Mouse (Mus musculus) left cerebral cortex, adult 18-20 months (tissue): ENCODE results near the gene Foxs1. TPM values are rescaled to one million over a fixed set of nuclear protein-coding genes. Genes with fewer than 3 reads are reported as not detected.

Experiments used
- DNase-seq, 2 experiments: peaks; one replicate each; pipeline ENCODE4 v3.0.0; 2021 to 2022; ENCODE audit warnings: low spot score in 2 of 2, mixed read lengths in 1 of 2
- total RNA-seq, 2 experiments: library from RNA; stranded (reverse); gene quantifications; 2 replicates each; pipeline ENCODE4 v1.2.3; 2021

The Foxs1 gene
- total RNA-seq, 2 experiments from 2014 or later = 0.46 to 0.68 TPM

DNA sequence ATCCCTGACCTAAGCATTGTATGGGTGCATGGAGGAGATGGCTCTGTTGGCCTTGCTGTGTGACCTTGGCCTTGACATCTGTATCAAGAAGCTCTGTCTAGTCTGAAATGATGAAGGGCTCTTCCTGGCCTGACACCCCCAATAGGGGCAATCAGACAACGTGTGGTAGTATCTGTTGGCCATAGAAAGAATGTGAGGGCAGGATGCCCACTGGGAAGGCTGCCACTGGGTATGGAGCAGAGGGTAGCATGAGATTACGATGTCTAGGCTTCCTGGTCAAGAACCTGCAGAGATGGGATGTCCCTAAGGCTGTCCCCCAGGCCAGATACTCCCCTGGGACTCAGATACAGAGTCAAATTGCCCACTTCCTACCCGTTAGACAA, 4.0 kb downstream of the Foxs1 start:
- no peak for DNase-seq

DNA sequence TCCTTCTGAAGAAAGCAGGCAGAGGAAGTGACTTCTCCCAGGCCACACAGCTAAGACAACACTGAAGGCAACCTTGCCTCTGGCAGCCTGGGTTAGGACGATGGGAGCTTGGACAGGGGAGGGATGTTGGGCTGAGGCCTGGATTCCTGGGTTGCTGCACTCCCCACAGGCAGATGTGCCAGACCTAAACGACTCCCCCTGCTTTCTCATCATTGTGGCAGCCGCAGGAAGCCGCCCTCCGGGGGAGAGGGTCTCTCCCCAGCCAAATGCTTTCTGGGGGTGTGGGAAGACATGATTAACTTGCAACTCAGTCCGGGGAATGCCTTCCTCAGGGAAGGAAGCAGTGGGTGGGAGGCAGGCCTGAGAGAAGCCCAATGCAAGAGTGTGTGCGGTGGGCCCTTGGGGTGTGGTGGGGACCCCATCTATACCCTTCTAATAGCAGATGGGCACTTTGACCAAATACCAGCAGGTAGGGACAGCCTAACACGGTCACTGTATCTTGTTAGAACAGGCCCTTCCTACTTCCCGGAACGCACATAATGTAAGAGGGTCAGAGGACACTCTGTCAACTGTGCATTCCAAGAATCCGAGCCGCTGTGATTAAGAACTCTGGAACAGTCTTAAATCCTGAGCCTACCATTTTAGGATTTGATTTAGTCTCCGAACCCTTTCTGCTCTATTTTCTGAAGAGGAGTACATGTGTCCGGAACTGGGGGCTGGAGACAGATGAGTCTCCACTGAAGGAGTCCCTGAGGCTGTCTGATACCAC, 4.6 kb downstream of the Foxs1 start:
- DNase-seq = no peak

DNA sequence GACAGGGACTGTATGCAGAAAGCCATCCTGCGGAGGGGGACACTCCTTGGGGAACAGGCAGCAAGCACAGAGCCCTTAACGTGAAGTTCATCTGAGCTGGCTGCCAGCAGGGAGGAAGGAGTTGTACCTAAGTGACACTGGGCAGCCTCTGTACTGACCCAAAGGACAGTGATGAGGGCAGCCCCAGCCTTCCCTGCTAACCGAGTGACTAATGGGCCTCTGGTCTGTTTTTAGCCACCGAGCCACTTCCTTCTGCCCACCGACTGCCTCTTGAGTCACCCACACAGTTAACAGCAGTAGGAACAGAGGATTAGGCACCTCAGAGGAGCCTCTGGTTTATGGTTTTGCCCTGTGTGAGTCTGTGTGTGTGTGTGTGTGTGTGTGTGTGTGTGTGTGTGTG, 5.6 kb downstream of the Foxs1 start:
- DNase-seq = no peak

DNA sequence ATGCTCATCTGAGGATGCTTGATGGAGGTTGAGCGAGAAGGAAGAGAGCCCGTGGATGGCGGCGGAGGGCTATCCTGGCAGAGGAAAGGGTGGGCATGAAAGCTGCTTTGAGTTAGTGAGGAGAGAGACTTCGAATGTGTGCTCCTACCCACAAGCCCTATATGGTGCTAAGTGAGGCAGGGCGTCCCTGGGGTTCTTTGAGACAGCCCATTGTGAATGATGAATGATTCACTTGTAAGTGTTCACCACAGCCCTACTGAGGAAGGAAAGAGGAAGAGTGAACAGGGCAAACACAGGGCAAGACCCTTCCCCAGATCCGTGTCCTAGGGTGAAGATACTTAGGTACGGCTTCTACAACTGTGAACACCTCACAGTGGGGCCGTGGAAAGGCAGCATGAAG, 6.1 kb downstream of the Foxs1 start:
- DNase-seq = no peak

DNA sequence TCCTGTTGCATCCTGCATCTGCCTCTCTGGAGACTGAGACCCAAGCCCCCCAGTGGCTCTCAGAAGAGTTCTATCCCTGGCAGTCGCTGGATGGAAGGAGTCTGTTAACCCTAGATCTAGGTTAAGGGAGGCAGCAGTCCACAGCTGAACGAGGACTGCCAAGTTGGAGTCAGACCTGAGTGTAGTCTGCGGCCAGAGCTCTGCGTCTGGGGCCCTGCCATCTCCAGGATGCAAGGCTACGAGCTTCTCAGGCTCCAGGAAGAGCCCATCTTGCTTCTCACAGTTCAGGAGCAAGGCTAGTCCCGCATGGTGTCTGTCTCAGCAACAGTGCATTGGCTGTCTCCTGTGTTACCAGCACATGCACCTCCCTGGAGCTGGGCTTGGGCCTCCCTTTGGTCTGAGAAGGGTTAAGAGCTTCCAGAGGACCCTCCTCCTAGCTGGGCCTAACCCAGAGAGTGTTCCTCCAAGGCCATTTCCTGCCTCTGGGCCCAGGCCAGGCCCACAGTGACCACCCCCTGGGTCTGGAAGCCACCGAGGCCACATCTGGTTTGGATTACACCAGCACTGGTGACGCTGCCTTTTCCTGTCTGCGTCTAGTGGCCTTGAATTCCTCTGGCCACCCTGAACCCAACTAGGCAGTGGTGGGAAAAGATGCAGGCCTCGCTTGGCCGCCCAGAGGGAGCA, 7.7 kb downstream of the Foxs1 start:
- no peak for DNase-seq

DNA sequence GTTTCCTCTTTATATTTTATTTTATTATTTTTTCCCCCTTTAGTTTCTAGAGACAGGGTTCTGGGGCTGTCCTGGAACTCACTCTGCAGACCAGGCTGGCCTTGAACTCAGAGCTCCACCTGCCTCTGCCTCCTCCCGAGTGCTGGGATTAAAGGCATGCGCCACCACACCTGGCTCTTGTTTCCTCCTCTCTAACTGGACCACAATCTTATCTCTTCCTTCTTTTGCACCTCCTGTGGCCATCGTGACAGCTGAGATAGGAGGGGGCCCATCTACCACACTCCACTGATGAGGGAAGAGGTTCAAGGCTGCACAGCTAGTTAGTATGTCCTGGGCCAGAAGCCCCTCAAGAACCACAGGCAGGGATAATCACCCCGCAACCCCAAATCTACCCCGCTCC, 8.5 kb downstream of the Foxs1 start:
- DNase-seq = no peak

DNA sequence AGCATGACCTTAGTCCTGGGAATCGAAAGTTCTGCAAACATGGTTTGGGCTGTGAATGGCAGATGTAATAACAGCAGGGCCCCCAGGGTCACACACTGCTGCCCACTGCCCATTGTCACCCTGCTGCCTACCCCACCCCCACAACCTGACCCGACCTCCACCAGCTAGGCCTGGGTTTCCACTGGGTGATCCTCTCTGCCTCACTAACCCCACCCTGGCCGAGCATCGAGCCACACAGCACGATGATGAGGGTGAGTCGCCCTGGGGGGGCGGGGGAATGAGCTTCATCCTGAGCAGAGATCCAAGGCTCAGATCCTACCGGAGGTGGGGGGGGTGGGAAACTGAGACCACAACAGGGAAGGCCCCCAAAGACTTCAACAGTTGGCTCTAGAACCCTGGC, 8.9 kb downstream of the Foxs1 start:
- DNase-seq = no peak

DNA sequence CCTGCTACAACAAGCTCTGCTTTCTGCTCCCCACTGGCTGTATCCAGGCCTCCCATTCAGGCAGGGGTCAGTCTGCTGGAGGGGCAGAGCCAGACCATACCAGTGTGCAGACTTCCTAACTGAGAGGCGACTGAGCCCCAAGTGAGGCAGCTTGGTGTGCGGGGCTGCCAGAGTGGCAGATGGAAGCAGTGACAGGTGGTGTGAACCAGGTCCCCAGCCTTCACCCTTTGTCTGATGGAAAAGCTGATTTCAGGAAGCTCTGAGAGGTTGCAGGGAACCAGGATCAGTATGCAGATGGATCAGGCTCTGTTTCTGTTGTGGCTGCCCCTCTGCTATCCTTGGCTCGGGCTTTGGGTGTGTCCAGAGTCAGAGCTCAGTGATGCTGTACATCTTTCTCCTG, 9.4 kb downstream of the Foxs1 start:
- no peak for DNase-seq

DNA sequence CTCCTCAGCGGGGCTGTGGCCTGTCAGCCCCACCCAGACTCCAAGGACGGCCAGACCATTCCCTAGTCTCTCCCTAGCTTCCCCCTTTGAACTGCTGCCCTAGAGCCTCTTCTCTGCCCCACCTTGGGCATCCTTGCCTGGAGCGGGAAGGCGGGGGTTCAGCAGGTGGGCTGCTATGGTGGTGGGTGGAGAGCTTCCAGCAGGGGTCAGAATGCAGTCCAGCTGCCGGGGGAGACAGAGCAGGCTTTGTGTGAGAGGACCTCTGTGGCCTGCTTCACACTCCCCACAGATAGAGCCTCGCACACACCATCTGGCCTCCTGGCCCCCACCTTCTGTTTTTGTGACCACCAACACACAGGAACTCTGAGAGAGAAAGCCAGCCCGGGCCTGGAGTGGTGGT, 10.6 kb downstream of the Foxs1 start:
- no peak for DNase-seq

DNA sequence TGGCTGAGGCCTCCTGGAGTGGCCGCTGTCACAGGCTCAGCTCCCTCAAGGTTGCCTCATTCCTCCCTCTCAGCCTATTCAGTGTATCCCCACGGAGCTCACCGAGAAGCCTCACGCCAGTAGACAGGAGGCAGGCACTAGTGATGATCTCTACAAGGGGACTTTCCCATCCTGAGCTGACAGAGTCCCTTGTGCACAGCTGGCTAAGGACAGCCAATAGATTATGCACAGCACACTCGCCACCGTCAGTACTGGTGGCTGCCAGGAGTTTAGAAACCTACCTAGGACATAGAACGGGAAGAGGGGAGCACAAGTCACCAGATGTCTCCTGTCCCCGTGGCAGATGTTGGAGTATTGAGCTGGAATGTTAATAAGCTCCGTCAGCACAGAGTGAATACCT, 15.3 kb downstream of the Foxs1 start:
- DNase-seq = no peak

DNA sequence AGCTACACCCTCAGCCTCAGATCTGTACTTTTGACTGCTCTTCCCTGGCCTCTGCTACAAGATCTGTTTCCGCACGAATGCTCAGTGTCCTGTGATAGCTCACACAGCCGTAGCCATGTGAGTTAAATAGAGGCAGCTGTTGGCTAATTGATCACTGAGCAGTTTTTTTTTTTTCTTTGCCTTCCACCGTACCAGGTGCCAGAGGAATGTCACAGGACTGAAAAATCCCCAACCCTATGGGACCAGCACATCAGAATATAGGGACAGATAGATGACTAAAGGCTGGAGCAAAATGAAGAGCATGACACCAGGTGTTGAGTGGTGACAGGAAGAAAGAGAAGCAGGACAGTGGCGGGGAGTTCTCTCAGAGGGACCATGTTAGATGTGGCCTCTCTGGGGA, 16.9 kb downstream of the Foxs1 start:
- no peak for DNase-seq

DNA sequence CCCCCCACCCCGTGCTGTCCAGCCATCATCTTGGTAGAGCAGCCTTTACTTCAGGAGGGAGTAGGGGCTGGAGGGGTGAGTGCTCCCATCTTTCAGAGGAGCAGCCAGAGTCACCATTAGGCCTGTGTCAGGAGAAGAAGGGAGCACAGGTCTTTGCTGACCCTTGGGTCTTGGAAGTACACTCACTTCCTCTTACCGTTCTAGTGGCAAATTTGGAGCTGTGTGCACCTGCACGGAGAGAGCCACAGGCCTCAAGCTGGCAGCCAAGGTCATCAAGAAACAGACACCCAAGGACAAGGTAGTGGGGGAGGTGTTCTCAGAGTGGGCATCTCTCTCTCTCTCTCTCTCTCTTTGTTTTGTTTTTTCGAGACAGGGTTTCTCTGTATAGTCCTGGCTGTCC, 17.6 kb downstream of the Foxs1 start:
- DNase-seq = no peak

DNA sequence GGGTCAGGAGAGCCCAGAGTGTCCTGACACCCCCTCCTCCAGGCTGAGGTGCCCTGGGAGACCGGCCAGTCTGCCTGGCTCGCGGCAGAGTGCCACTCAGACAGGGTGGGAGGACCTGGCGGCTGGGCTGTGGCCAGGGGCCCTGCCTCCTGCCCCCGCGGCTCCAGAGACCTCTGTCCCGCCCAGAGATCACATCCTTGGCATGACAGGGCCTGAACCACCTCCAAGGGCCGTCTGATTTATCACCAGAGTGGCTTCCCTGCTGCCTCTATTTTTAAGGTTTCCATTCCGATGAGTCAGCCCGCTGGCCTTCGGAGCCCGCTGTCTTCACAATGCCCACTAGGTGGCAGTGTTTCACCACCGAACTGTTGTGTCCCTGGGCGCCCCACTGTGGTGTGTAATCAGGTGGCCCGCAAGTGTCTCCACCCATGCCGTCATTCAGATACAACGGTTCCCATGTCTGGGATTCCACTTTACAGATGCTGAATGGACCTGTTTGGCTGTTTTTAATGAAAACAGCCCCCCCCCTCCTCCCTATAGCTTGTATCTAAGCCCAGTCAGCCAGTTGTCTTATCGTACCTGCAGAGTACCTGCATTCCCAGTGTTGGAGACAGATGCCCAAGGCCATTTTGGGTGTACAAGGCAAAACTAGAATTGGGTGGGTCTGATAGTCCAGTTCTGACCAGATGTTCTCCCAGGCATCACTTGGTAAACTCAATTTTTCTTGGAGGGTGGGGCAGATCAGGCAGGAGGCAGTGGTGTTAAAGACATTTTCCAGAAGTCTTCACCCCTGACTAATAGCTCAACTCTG, 18.5 kb downstream of the Foxs1 start:
- peak; percentile 91 to 92 for DNase-seq

DNA sequence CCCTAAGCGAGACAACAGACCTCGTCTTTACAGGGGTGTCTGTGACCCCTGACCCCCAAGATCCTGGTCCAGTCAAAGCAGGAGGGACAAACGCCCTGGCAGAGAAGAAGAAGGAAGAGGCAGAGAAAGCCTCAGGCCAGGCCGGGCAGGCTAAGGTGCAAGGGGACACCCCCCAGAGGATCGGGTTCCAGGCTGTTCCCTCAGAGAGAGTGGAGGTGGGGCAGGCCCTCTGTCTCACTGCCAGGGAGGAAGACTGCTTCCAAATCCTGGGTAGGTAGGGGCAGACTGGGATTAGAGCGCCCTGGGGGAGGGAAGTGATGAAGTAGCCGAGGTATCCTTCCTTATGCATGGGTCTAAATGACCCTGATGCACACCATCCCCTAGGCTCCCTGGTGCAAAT, 19.5 kb downstream of the Foxs1 start:
- DNase-seq = no peak

DNA sequence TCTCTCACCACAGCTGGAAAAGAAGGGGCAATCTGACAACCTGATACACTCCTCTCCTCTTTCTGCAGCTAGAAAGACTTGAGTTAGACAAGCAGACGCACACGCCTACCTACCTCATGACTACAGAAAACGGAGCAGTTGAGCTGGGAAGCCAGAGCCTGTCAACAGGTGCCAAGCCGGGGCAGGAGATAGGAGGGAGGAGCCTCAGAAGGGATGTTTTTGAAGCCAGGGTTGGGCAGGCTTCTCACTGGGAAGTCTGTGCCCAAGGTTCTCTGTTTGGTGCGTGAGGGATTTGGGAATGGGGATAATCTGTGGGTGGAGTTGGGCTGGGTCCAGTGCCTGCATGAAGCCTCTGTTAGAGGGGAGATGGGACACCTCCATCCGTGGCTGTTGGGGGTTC, 21.6 kb downstream of the Foxs1 start:
- DNase-seq = no peak

DNA sequence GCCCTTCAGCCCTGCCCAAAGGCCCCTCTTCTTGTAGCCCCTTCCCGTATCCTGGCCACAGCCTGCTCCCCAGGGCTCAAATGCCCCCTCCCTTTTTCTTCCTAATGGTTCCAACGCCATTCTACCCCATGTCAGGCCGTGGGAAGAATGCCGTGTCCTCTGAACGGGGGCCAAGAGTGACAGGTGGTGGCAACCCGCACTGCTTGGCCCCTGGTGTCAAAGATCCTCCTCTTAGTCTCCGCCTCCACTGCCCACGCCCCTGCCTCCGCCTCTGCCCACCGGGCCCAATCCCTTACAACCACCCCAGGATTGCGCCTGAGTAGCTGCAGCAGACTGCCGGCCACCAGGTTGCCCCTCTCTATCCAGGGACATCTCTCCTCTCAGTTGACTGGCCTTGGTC, 22.0 kb downstream of the Foxs1 start, which contains the start of gene Mylk2:
Mylk2 (plus strand) TSS at position 322 of the 400 bp plus-strand sequence.
- DNase-seq = no peak

DNA sequence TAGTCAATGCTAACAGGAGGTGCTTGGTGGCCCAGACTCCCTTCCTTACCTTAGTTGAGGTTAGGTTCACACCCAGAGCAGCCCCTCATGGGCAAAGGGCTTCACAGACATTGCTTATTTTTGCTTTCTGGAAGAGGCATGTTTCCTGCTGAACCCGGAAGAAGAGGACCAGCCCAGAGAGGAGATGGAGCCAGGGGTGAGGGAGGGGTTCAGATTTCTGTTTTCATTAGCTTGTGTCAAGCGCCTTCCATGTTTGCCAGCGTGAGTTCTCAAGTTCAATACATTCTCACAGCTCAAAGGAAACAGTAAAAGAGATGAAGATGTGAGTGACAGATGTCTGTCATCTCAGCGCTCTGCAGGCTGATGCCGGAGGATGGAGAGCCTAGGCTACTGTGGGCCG, 23.2 kb downstream of the Foxs1 start:
- no peak for DNase-seq

DNA sequence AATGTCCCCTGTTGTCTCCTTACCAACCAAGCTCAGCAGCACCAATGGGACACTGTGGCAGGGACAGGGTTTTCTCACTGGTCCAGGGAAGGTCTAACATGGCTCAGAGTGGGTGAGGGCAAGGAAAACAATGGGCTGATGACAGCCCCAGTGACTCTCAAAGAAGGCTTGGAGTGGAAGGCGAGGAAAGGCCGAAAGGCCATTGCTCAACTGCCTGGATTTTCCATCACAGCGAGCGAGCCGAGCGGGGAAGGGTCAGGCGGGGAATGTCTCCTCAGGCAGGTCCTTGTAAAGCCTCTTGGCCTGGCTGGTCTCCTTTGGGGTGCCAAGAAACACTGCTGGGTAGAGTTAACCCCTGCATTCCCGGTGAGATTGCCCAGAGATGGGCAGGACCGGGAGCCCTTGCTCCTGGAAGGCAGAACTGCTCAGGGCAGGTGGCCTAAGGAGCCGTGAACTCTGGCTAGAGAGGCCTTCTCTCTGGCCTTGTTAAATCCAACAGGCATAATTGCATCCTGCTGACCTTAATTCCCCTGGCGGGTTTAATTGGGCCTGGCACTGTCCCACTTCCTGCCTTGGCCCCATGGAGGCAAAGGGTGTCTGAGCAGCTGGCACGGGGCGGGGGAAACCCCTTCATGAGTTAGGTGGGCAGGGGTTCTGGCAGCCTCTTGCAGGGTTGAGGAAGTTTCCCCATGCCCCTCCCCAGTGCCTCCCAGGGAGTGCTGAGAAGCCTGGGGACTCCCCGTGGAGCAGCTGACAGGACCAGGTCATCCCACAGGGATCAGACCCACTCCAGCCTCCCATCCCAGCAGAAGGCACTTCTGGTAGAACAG, 25.7 kb downstream of the Foxs1 start:
- no peak for DNase-seq

DNA sequence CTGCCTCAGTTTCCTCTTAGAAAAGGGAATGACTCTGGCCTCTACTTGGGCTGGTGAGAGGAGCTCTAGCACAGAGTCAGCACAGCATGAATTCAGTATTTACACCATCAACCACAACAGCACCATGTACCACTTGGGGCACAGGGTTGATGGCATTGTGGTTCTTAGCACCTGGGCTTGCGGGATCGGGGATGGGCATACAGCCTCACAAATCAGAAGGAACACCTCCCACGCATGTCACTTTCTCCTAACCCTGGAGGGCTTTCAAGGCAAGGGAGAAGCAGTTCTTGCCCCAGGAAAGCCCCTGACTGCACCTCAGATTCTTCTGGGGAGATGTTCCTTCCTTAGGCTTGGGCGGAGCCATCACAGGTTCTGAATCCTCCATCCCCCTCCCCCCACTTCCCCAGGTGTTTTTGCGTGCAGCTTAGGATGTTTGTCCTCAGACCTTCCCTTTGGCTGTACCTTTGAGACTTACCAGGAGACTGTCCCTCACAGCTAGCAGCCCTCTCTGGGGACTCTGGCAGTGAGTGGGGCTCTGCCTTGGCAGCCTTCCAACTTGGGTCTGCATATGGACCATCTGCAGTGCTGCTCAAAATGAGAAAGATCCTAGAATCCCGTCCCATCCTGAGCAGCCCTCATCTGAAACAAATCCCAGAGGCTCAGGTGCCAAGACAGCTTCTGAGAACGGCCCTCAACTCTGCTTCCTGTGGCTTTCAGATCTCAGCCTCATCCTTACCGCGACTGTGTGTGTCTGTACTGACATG, 26.6 kb downstream of the Foxs1 start:
- no peak for DNase-seq

DNA sequence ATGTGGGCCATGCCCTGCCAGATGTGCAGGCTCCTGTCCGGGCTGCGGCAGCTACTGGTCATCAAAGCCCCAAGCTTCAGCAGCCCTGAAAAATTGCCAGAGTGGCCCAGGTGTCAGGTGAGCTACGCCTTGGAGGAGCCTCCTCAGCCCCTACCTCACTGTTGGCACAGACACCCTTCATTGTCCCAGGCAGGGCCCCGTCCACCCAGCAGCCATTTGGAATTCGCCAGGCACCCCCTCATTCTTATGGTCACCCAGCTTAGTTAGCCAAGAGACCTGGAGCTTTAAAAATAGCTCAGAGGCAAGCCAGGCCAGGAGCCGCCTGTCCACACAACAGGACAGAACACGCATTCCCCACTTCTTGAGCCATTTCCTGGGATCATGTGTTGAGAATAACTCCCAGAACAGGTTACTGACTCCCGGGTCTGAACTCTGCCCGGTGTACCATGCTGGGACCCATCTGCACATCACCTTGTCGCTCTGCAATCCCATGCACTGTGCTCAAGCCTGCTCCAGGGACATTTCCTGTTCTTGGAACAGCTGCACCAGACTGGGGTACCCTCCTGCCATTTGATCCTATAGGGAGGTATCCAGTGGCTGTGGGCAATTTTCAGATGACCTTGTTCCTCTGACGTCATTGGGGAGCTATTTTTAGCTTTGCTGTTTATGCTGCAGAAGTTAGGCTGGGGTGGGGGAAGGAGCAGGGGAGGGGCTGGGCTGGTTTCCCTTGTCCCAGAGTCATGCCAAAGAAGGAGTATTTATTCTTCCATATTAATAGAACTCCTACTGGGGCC, 27.8 kb downstream of the Foxs1 start:
- DNase-seq = no peak
